Mouse (Mus musculus): Measurements from ENCODE around the gene Fbxw16. TPM values are rescaled to one million over a fixed set of nuclear protein-coding genes. Genes with fewer than 3 reads are reported as not detected.
"Not testable (repeated sequence)": the region's sequence is repeated elsewhere in the genome, so short reads cannot be mapped to it uniquely, and the experiment has no call there.

The Fbxw16 gene
- not detected in 2 replicates for polyA plus RNA-seq (2012; rRNA removed)

GRCm38 (mm10) chr9:109449040-109449439, at the start of gene Fbxw16:
TSS of gene Fbxw16 (minus strand) at chr9:109449140.
- DNase-seq (ENCODE audit: low read depth, low spot score): no peak

- WGBS: 62% methylated on average over 1 of the region's 1 CpGs
- not testable (repeated sequence) for DNase-seq (ENCODE audit: low read depth, low spot score)
Observed at GRCm38 (mm10) chr9:109495775-109496174, 46.8 kb upstream of the Fbxw16 start, which contains the start of gene Fbxw19. TSS of gene Fbxw19 (minus strand) at chr9:109495875.

- WGBS: 88% methylated on average over 1 of the region's 1 CpGs
- no peak for DNase-seq (ENCODE audit: low read depth, low spot score)
Observed at GRCm38 (mm10) chr9:109432956-109433355, 16.0 kb downstream of the Fbxw16 start.

GRCm38 (mm10) chr9:109404196-109404595, 44.7 kb downstream of the Fbxw16 start, which contains the start of gene Fbxw22:
TSS of gene Fbxw22 (minus strand) at chr9:109404296.
- DNase-seq (ENCODE audit: low read depth, low spot score): not testable (repeated sequence)
- WGBS: 85% methylated on average over 4 of the region's 4 CpGs

Other genes with a start within 250 kb of the Fbxw16 start
- not detected in 2 replicates for gene Fbxw20, start 214.4 kb downstream of the Fbxw16 start, polyA plus RNA-seq (2012; rRNA removed)
- not detected in 2 replicates for gene Fbxw14, start 161.5 kb downstream of the Fbxw16 start, polyA plus RNA-seq (2012; rRNA removed)
- not detected in 2 replicates for gene Fbxw28, start 109.5 kb downstream of the Fbxw16 start, polyA plus RNA-seq (2012; rRNA removed)
- gene Fbxw22, start 44.8 kb downstream of the Fbxw16 start, polyA plus RNA-seq (2012; rRNA removed): not detected in 2 replicates
- gene Fbxw19, start 46.7 kb upstream of the Fbxw16 start, polyA plus RNA-seq (2012; rRNA removed): not detected in 2 replicates
- not detected in 2 replicates for gene Fbxw15, start 119.1 kb upstream of the Fbxw16 start, polyA plus RNA-seq (2012; rRNA removed)
- not detected in 2 replicates for gene Fbxw24, start 176.9 kb upstream of the Fbxw16 start, polyA plus RNA-seq (2012; rRNA removed)
- gene Fbxw25, start 215.5 kb upstream of the Fbxw16 start, polyA plus RNA-seq (2012; rRNA removed): not detected in 2 replicates

Measured in large intestine, adult 2 months (tissue).